Mouse (Mus musculus): ENCODE data around the gene Col16a1. TPM values are rescaled to one million over a fixed set of nuclear protein-coding genes. Genes with fewer than 3 reads are reported as not detected.

The Col16a1 gene
- polyA plus RNA-seq, 2 experiments: 153 to 284 TPM

- Histone ChIP-seq H3K36me3 (ENCODE audit: control insufficient read depth, insufficient read depth, low read length) (peaks cover 42% of the 10 kb centered on the region), H3K4me3 (replicated peaks; ENCODE audit: low read length) (no peak overlapping the region), H3K4me1 (ENCODE audit: control insufficient read depth, insufficient read depth, low read length) (no peaks in the 10 kb centered on the region), H3K27me3 (ENCODE audit: control insufficient read depth, insufficient read depth, low read length) (no peaks in the 10 kb centered on the region), H3K27ac (replicated peaks; ENCODE audit: low read depth, low read length) (no peak overlapping the region), H3K4me2 (replicated peaks; ENCODE audit: low read depth, low read length, severe bottlenecking) (no peak overlapping the region), H3K9ac (ENCODE audit: low read depth, low read length, severe bottlenecking) (no peak overlapping the region), H3K9me3 (ENCODE audit: control insufficient read depth, low read length) (no peaks in the 10 kb centered on the region)
- 54% methylated on average over 3 of the region's 3 CpGs for WGBS
- ATAC-seq (ENCODE audit: low FRiP score, low read depth) (no peak), DNase-seq (ENCODE audit: low spot score) (no peak)
- no peak for TF ChIP-seq POLR2A (IDR thresholded peaks at IDR 0.05; ENCODE audit: borderline replicate concordance, extremely low read depth, insufficient read depth, insufficient read length)
Measured at GRCm38 (mm10) chr4:130095137-130095536, 47.5 kb downstream of the Col16a1 start.

DNA sequence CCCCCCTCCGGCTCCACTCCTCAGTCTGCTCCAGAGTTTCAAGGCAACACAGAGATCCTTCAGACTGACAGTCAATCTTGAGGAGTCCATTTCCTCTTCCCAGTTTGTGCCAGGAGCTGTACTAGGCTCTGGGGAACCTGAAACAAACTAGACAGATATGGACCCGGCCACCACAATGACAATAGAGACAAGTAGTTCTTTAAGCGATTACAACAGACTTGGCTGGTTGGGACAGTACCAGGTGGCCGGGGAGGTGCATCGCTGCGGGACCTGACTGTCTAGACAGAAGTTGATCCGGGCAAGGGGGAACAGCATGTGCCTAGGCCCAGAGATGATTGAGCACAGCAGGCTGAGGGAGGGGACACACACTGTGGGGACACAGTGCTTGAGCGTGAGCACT, 53.5 kb downstream of the Col16a1 start:
- peaks cover 10% of the 10 kb centered on the region; the same call in 1 of the 2 replicates for H3K4me1 ChIP-seq (ENCODE audit: control insufficient read depth, insufficient read depth, low read length)
- no peaks in the 10 kb centered on the region for H3K27me3 ChIP-seq (ENCODE audit: control insufficient read depth, insufficient read depth, low read length)
- WGBS: 50% methylated on average over 8 of the region's 8 CpGs
- ATAC-seq (ENCODE audit: low FRiP score, low read depth): 0 out of 2 replicates have a peak, but pooled peaks have one; percentile 39
- no peak overlapping the region for H3K4me3 ChIP-seq (replicated peaks; ENCODE audit: low read length)
- H3K4me2 ChIP-seq (replicated peaks; ENCODE audit: low read depth, low read length, severe bottlenecking): no peak overlapping the region
- TF ChIP-seq POLR2A (IDR thresholded peaks at IDR 0.05; ENCODE audit: borderline replicate concordance, extremely low read depth, insufficient read depth, insufficient read length): no peak
- H3K9ac ChIP-seq (ENCODE audit: low read depth, low read length, severe bottlenecking): no peak overlapping the region
- peaks cover 17% of the 10 kb centered on the region for H3K36me3 ChIP-seq (ENCODE audit: control insufficient read depth, insufficient read depth, low read length)
- no peak overlapping the region for H3K27ac ChIP-seq (replicated peaks; ENCODE audit: low read depth, low read length)
- no peak for DNase-seq (ENCODE audit: low spot score)
- 0 out of 2 replicates have a peak, but pooled peaks cover 3% of the 10 kb centered on the region for H3K9me3 ChIP-seq (ENCODE audit: control insufficient read depth, low read length)

- ATAC-seq (ENCODE audit: low FRiP score, low read depth): no peak
- no peak within 1 kb of the TSS for H3K4me2 ChIP-seq (replicated peaks; ENCODE audit: low read depth, low read length, severe bottlenecking)
- no peak for DNase-seq (ENCODE audit: low spot score)
Measured at GRCm38 (mm10) chr4:130102111-130102651, 54.5 kb downstream of the Col16a1 start, which contains the start of gene Pef1. Gene Pef1, plus strand, starts transcription at chr4:130102558.

DNA sequence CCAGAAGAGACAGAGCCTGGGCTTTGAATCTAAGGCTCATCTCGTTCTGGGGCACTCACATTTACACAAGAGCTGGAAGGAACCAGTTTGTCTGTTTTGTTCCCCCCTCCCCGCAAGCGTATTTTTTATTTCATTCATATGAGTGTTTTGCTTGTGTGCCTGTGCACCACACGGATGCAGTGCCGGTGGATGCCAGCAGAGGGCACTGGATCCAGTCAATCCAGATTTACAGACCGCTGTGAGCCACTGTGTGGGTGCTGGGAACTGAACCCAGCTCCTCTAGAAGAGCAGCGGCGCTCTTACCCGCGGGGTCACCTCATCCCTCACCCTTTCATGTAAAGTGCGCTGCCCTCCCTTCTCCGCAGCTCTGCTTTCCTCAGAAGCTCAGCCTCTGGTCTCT, 56.0 kb downstream of the Col16a1 start:
- Histone ChIP-seq H3K9ac (ENCODE audit: low read depth, low read length, severe bottlenecking) (no peak overlapping the region), H3K9me3 (ENCODE audit: control insufficient read depth, low read length) (0 out of 2 replicates have a peak, but pooled peaks cover 3% of the 10 kb centered on the region), H3K4me2 (replicated peaks; ENCODE audit: low read depth, low read length, severe bottlenecking) (no peak overlapping the region), H3K27ac (replicated peaks; ENCODE audit: low read depth, low read length) (no peak overlapping the region), H3K4me1 (ENCODE audit: control insufficient read depth, insufficient read depth, low read length) (peaks cover 17% of the 10 kb centered on the region), H3K27me3 (ENCODE audit: control insufficient read depth, insufficient read depth, low read length) (no peaks in the 10 kb centered on the region), H3K4me3 (replicated peaks; ENCODE audit: low read length) (no peak overlapping the region), H3K36me3 (ENCODE audit: control insufficient read depth, insufficient read depth, low read length) (peaks cover 4% of the 10 kb centered on the region; the same call in 1 of the 2 replicates)
- ATAC-seq (ENCODE audit: low FRiP score, low read depth) (no peak), DNase-seq (ENCODE audit: low spot score) (no peak)
- whole genome bisulfite sequencing: 85% methylated on average over 12 of the region's 12 CpGs
- TF ChIP-seq POLR2A (IDR thresholded peaks at IDR 0.05; ENCODE audit: borderline replicate concordance, extremely low read depth, insufficient read depth, insufficient read length): no peak

More at GRCm38 (mm10) chr4:130102111-130102651, 54.5 kb downstream of the Col16a1 start, which contains the start of gene Pef1:
- no peaks in the 10 kb centered on the region for H3K27me3 ChIP-seq (ENCODE audit: control insufficient read depth, insufficient read depth, low read length)
- H3K36me3 ChIP-seq (ENCODE audit: control insufficient read depth, insufficient read depth, low read length): peaks cover 16% of the 10 kb centered on the region
- TF ChIP-seq POLR2A (IDR thresholded peaks at IDR 0.05; ENCODE audit: borderline replicate concordance, extremely low read depth, insufficient read depth, insufficient read length): no peak
- H3K4me3 ChIP-seq (replicated peaks; ENCODE audit: low read length): no peak within 1 kb of the TSS
- H3K4me1 ChIP-seq (ENCODE audit: control insufficient read depth, insufficient read depth, low read length): peaks cover 13% of the 10 kb centered on the region; the same call in 1 of the 2 replicates
- H3K9me3 ChIP-seq (ENCODE audit: control insufficient read depth, low read length): 0 out of 2 replicates have a peak, but pooled peaks cover 3% of the 10 kb centered on the region
- no peak within 1 kb of the TSS for H3K27ac ChIP-seq (replicated peaks; ENCODE audit: low read depth, low read length)
- no peak within 1 kb of the TSS for H3K9ac ChIP-seq (ENCODE audit: low read depth, low read length, severe bottlenecking)
- WGBS: 7% methylated on average over 6 of the region's 6 CpGs

GRCm38 (mm10) chr4:130104584-130104983, 56.9 kb downstream of the Col16a1 start:
- no peaks in the 10 kb centered on the region for H3K27me3 ChIP-seq (ENCODE audit: control insufficient read depth, insufficient read depth, low read length)
- WGBS: 84% methylated on average over 4 of the region's 4 CpGs
- no peak overlapping the region for H3K4me2 ChIP-seq (replicated peaks; ENCODE audit: low read depth, low read length, severe bottlenecking)
- peaks cover 20% of the 10 kb centered on the region for H3K4me1 ChIP-seq (ENCODE audit: control insufficient read depth, insufficient read depth, low read length)
- 0 out of 2 replicates have a peak, but pooled peaks cover 3% of the 10 kb centered on the region for H3K9me3 ChIP-seq (ENCODE audit: control insufficient read depth, low read length)
- H3K36me3 ChIP-seq (ENCODE audit: control insufficient read depth, insufficient read depth, low read length): no peaks in the 10 kb centered on the region
- ATAC-seq (ENCODE audit: low FRiP score, low read depth) (no peak), DNase-seq (ENCODE audit: low spot score) (no peak)
- H3K4me3 ChIP-seq (replicated peaks; ENCODE audit: low read length): no peak overlapping the region
- H3K9ac ChIP-seq (ENCODE audit: low read depth, low read length, severe bottlenecking): no peak overlapping the region
- no peak overlapping the region for H3K27ac ChIP-seq (replicated peaks; ENCODE audit: low read depth, low read length)
- TF ChIP-seq POLR2A (IDR thresholded peaks at IDR 0.05; ENCODE audit: borderline replicate concordance, extremely low read depth, insufficient read depth, insufficient read length): no peak

Measured in limb, embryonic 14.5 days (tissue).